Mouse (Mus musculus) frontal cortex, postnatal 25 days (tissue): ENCODE measurements around the gene St6galnac3.

Source experiments
- DNase-seq, 2 experiments: peaks; one replicate each; pipeline ENCODE4 v3.0.0; 2022; ENCODE audit warnings: low spot score in 2 of 2

The St6galnac3 gene

GRCm38 (mm10) chr3:153353313-153354103 lies 371.5 kb downstream of the St6galnac3 start:
- DNase-seq = no peak

GRCm38 (mm10) chr3:153349981-153350380 lies 375.0 kb downstream of the St6galnac3 start:
- no peak for DNase-seq

GRCm38 (mm10) chr3:153348797-153349465 lies 376.0 kb downstream of the St6galnac3 start:
- no peak for DNase-seq

- DNase-seq = no peak
Measured at GRCm38 (mm10) chr3:153344979-153345378, 380.0 kb downstream of the St6galnac3 start.

GRCm38 (mm10) chr3:153339940-153340339 lies 385.0 kb downstream of the St6galnac3 start:
- no peak for DNase-seq

- no peak for DNase-seq
Measured at GRCm38 (mm10) chr3:153339091-153339490, 385.9 kb downstream of the St6galnac3 start.

- DNase-seq = no peak
Measured at GRCm38 (mm10) chr3:153337779-153338178, 387.2 kb downstream of the St6galnac3 start.

GRCm38 (mm10) chr3:153337221-153337620 lies 387.8 kb downstream of the St6galnac3 start:
- DNase-seq = no peak

GRCm38 (mm10) chr3:153334152-153334825 lies 390.7 kb downstream of the St6galnac3 start:
- no peak for DNase-seq

- DNase-seq = no peak
Measured at GRCm38 (mm10) chr3:153324307-153324706, 400.7 kb downstream of the St6galnac3 start.

- no peak for DNase-seq
Measured at GRCm38 (mm10) chr3:153323446-153323845, 401.5 kb downstream of the St6galnac3 start.

- no peak for DNase-seq
Measured at GRCm38 (mm10) chr3:153313583-153313982, 411.4 kb downstream of the St6galnac3 start.

- no peak for DNase-seq
Measured at GRCm38 (mm10) chr3:153313167-153313566, 411.8 kb downstream of the St6galnac3 start.

GRCm38 (mm10) chr3:153312006-153312405 lies 413.0 kb downstream of the St6galnac3 start:
- DNase-seq = no peak

- no peak for DNase-seq
Measured at GRCm38 (mm10) chr3:153308379-153308778, 416.6 kb downstream of the St6galnac3 start.

- DNase-seq = no peak
Measured at GRCm38 (mm10) chr3:153305153-153305552, 419.8 kb downstream of the St6galnac3 start.

- DNase-seq = no peak
Measured at GRCm38 (mm10) chr3:153302376-153302775, 422.6 kb downstream of the St6galnac3 start.

- no peak for DNase-seq
Measured at GRCm38 (mm10) chr3:153296375-153297068, 428.5 kb downstream of the St6galnac3 start.

- no peak for DNase-seq
Measured at GRCm38 (mm10) chr3:153292853-153293252, 432.1 kb downstream of the St6galnac3 start.

GRCm38 (mm10) chr3:153292363-153292762 lies 432.6 kb downstream of the St6galnac3 start:
- DNase-seq = no peak

- no peak for DNase-seq
Measured at GRCm38 (mm10) chr3:153291406-153292045, 433.4 kb downstream of the St6galnac3 start.
